Mouse (Mus musculus) lung, postnatal 0 days (tissue): ENCODE results near the gene Pif1.

ENCODE experiments used
- CTCF ChIP-seq: IDR thresholded peaks from 2 replicates; pipeline ENCODE4 v1.5.1; 2016; ENCODE audit warnings: antibody characterized with exemption, mild to moderate bottlenecking
- EP300 ChIP-seq: IDR thresholded peaks from 2 replicates; pipeline ENCODE4 v1.6.1; 2016; ENCODE audit warnings: antibody characterized with exemption, mild to moderate bottlenecking, control low read depth

DNA sequence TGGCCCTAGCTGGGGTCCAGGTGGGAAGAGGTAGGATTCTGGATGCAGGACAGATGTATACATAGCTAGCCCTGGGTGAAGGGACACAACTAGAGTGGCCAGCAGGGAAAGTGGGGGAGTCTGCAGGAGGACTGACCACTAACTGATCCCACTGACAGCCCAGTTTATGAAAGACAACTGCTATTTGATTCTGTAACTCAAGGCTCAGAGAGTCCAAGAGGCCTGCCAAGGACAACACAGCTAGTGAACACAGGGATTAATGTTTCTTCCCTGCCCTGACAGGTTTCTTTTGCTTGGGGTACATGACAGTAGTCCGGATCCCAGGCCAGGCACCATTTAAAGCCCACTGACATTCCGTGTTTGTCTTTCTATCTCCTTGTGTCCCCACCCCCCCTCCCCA is 20.2 kb downstream of the Pif1 start:
- no peak for TF ChIP-seq EP300
- TF ChIP-seq CTCF = no peak
